Mouse (Mus musculus): ENCODE data around the gene Banp. TPM values are rescaled to one million over a fixed set of nuclear protein-coding genes. Genes with fewer than 3 reads are reported as not detected.

Gene Banp
- total and polyA plus RNA-seq, 3 experiments = 14.9 to 34.2 (median 25.7) TPM

- H3K27me3 ChIP-seq (replicated peaks) = no peaks in the 10 kb centered on the region
- H3K9ac ChIP-seq (ENCODE audit: insufficient read depth, low read depth) = peak overlapping the region; percentile 77
- peaks cover 3% of the 10 kb centered on the region for H3K9me3 ChIP-seq (replicated peaks; ENCODE audit: low read length)
- peak; percentile 30; the same call in 1 of the 2 replicates for TF ChIP-seq BHLHE40 (IDR thresholded peaks at IDR 0.05; ENCODE audit: low read depth, low read length)
- peak; percentile 93 for TF ChIP-seq MEF2A (IDR thresholded peaks at IDR 0.05; ENCODE audit: borderline replicate concordance, low read depth, low read length)
- peak; percentile 63 for TF ChIP-seq JUN (IDR thresholded peaks at IDR 0.05; ENCODE audit: insufficient read depth, low read depth, low read length)
- TF ChIP-seq ETS1 (conservative IDR thresholded peaks at IDR 0.05; ENCODE audit: low read depth, low read length) = peak; percentile 60; the same call in 1 of the 2 replicates
- TF ChIP-seq ZC3H11A (IDR thresholded peaks at IDR 0.05; ENCODE audit: low read depth, low read length) = no peak
- no peaks in the 10 kb centered on the region for H3K36me3 ChIP-seq (replicated peaks in 1 of 2; ENCODE audit: control insufficient read depth in 1 of 2, insufficient read depth in 1 of 2, low read length in 1 of 2)
- peak overlapping the region; percentile 97 for H3K27ac ChIP-seq (ENCODE audit: insufficient read depth, low read depth)
- DNase-seq (ENCODE audit: extremely low read depth) = peak; percentile 85
- in situ Hi-C loops (cut with MboI; ENCODE audit: low pct_ligation_motif_present, low pct_unique_long_range_greater_than_20kb, low sequenced_read_pairs) = loop anchor here (10.0 kb wide), 1 partner anchor 217 kb away; no protein-coding TSS in a partner anchor
- no peak overlapping the region for H3K4me2 ChIP-seq (ENCODE audit: insufficient read depth, low read depth, poor library complexity, severe bottlenecking)
- peaks cover 27 to 67% of the 10 kb centered on the region in 2 experiments for H3K4me1 ChIP-seq (ENCODE audit: control insufficient read depth in 1 of 2, insufficient read depth in 2 of 2)
- dilution Hi-C loops (cut with MboI; ENCODE audit: extremely low pct_ligation_motif_present, extremely low pct_unique_long_range_greater_than_20kb, low sequenced_read_pairs) = no loop called here
- H3K79me2 ChIP-seq (replicated peaks; ENCODE audit: control insufficient read depth, extremely low read depth, insufficient read depth, poor library complexity, severe bottlenecking) = no peaks in the 10 kb centered on the region
- H3K4me3 ChIP-seq (replicated peaks in 1 of 3; ENCODE audit: low read depth in 2 of 3, low read length in 2 of 3, poor library complexity in 1 of 3) = peak overlapping the region in 1 of 3 experiments; percentile 21
Measured at GRCm38 (mm10) chr8:121932026-121932667, 17.4 kb upstream of the Banp start.

- dilution Hi-C loops (cut with MboI; ENCODE audit: extremely low pct_ligation_motif_present, extremely low pct_unique_long_range_greater_than_20kb, low sequenced_read_pairs) = no loop called here
- Histone ChIP-seq H3K27ac (ENCODE audit: insufficient read depth, low read depth) (peak overlapping the region; percentile 97), H3K9me3 (replicated peaks; ENCODE audit: low read length) (peaks cover 3% of the 10 kb centered on the region), H3K4me1 (ENCODE audit: control insufficient read depth in 1 of 2, insufficient read depth in 2 of 2) (peaks cover 30 to 66% of the 10 kb centered on the region in 2 experiments), H3K79me2 (replicated peaks; ENCODE audit: control insufficient read depth, extremely low read depth, insufficient read depth, poor library complexity, severe bottlenecking) (no peaks in the 10 kb centered on the region), H3K4me2 (ENCODE audit: insufficient read depth, low read depth, poor library complexity, severe bottlenecking) (no peak overlapping the region), H3K9ac (ENCODE audit: insufficient read depth, low read depth) (peak overlapping the region; percentile 77), H3K4me3 (replicated peaks in 1 of 3; ENCODE audit: low read depth in 2 of 3, low read length in 2 of 3, poor library complexity in 1 of 3) (peak overlapping the region in 1 of 3 experiments; percentile 21), H3K36me3 (replicated peaks in 1 of 2; ENCODE audit: control insufficient read depth in 1 of 2, insufficient read depth in 1 of 2, low read length in 1 of 2) (no peaks in the 10 kb centered on the region), H3K27me3 (replicated peaks) (no peaks in the 10 kb centered on the region)
- TF ChIP-seq ZMIZ1 (IDR thresholded peaks at IDR 0.05; ENCODE audit: low read depth, low read length) (0 out of 2 replicates have a peak, but pooled peaks have one; percentile 30), MAZ (IDR thresholded peaks at IDR 0.05; ENCODE audit: low read depth, low read length) (peak; percentile 77), RAD21 (IDR thresholded peaks at IDR 0.05; ENCODE audit: low read depth, low read length) (peak; percentile 78), ZC3H11A (IDR thresholded peaks at IDR 0.05; ENCODE audit: low read depth, low read length) (no peak), NELFE (IDR thresholded peaks at IDR 0.05; ENCODE audit: low read depth, low read length) (no peak), CTCF (conservative IDR thresholded peaks at IDR 0.05 in 1 of 2, IDR thresholded peaks at IDR 0.05 in 1 of 2; ENCODE audit: low read depth in 2 of 2, low read length in 2 of 2) (peak; percentile 28 to 78; a peak in 3 of 4 replicates), MAX (IDR thresholded peaks at IDR 0.05; ENCODE audit: low read length) (no peak), SMC3 (IDR thresholded peaks at IDR 0.05; ENCODE audit: low read depth, low read length) (peak; percentile 63), JUN (IDR thresholded peaks at IDR 0.05; ENCODE audit: insufficient read depth, low read depth, low read length) (0 out of 2 replicates have a peak, but pooled peaks have one; percentile 6), MEF2A (IDR thresholded peaks at IDR 0.05; ENCODE audit: borderline replicate concordance, low read depth, low read length) (0 out of 2 replicates have a peak, but pooled peaks have one; percentile 49), MYC (IDR thresholded peaks at IDR 0.05; ENCODE audit: low read depth, low read length) (0 out of 2 replicates have a peak, but pooled peaks have one; percentile 58), TCF12 (IDR thresholded peaks at IDR 0.05; ENCODE audit: low read depth, low read length) (0 out of 2 replicates have a peak, but pooled peaks have one; percentile 22), BHLHE40 (IDR thresholded peaks at IDR 0.05; ENCODE audit: low read depth, low read length) (peak; percentile 93)
- peak; percentile 70 for DNase-seq (ENCODE audit: extremely low read depth)
- in situ Hi-C loops (cut with MboI; ENCODE audit: low pct_ligation_motif_present, low pct_unique_long_range_greater_than_20kb, low sequenced_read_pairs) = loop anchor here (10.0 kb wide), 1 partner anchor 218 kb away; no protein-coding TSS in a partner anchor
Measured at GRCm38 (mm10) chr8:121932668-121933520, 16.7 kb upstream of the Banp start.
